Mouse (Mus musculus) lung, adult 2 months (tissue): ENCODE results near the gene Cacna1c. TPM values are rescaled to one million over a fixed set of nuclear protein-coding genes. Genes with fewer than 3 reads are reported as not detected.
A peak's percentile ranks its signal among the peaks of the same experiment; 100 is the strongest.

Experiments used
- DNase-seq: peaks from one replicate; pipeline ENCODE4 v3.0.0; 2022
- H3K4me1 ChIP-seq: fragments of 200-500 bp; 2 replicates; pipeline ENCODE4 v1.6.1; 2011; ENCODE audit warnings: low read length; ENCODE audit not compliant: control insufficient read depth, insufficient read depth
- H3K4me3 ChIP-seq: fragments of 200-500 bp; replicated peaks from 2 replicates; pipeline ENCODE3; 2011; ENCODE audit warnings: low read depth, mild to moderate bottlenecking, control low read depth, low read length; ENCODE audit errors: extremely low read depth
- CTCF ChIP-seq: fragments of 200-500 bp; IDR thresholded peaks from 2 replicates; pipeline ENCODE4 v1.5.1; 2011; ENCODE audit warnings: mild to moderate bottlenecking, low read length, control low read depth; ENCODE audit not compliant: insufficient read depth
- POLR2A ChIP-seq: fragments of 200-500 bp; IDR thresholded peaks from 2 replicates; pipeline ENCODE4 v1.6.1; 2011; ENCODE audit warnings: low read depth, mild to moderate bottlenecking, control low read depth, low read length, borderline replicate concordance; ENCODE audit errors: extremely low read depth
- WGBS: fragments of 180-500 bp; shearing (Covaris S2); methylation state at CpG from one replicate; pipeline ENCODE4 v1.1.7; 2018; 5-methylcytosine and 5-hydroxymethylcytosine counted together
- polyA plus RNA-seq: library from polyadenylated mRNA; depleted of rRNA; stranded (reverse); fragments of >200 nt; gene quantifications from 2 replicates; pipeline ENCODE4 v1.2.3, GENCODE M21; 2012

Gene Cacna1c
- polyA plus RNA-seq, 1 experiment = 16.3 TPM

DNA sequence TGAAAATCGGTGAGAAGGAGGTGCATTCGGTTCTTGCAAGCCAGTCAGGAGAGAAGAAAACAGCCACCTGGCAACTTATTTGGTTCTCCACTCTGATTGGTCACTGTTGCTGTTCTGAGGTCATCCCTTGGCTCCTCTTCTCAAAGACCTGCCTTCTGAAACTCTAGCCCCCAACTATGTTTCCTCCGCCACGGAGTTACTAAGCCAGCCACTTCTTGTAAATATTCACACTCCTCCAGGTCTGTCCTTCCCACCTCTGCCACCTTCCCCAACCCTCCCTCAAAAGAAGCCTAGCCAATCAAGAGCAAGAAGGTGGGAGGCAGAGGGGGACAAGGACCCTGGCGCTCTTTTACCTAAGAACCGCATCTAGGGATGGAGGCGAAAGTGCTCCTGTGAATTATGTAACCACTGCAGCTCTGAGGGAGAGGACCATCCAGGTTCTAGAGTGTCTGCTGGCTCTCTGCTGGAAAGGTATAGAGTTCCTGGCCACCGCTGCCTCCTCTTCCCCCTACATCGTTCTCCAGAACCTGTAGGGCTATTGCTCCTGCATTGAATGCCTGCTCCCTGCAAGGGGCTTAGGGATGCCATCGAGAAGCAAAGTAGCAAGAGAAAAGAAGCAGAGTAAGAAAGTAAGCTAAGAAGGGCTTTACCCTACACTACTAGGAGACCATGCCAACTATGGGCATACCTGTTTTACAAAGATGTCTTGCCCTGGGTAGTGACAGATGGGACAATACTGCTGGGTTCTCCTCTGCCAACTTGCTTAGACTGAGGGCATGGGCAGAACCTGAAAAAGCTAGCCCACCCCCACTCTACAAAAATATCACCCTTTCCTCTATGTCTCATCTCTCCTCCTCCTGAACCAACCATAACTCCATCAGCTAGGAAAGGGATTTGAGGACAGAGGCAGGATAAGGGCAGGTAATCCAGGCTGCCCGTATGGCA, 90.3 kb downstream of the Cacna1c start:
- no peak for DNase-seq
- TF ChIP-seq CTCF (no peak), POLR2A (no peak)
- no peak overlapping the region for H3K4me3 ChIP-seq
- 41% methylated on average over 11 of the region's 11 CpGs for WGBS
- H3K4me1 ChIP-seq = no peaks in the 10 kb centered on the region

DNA sequence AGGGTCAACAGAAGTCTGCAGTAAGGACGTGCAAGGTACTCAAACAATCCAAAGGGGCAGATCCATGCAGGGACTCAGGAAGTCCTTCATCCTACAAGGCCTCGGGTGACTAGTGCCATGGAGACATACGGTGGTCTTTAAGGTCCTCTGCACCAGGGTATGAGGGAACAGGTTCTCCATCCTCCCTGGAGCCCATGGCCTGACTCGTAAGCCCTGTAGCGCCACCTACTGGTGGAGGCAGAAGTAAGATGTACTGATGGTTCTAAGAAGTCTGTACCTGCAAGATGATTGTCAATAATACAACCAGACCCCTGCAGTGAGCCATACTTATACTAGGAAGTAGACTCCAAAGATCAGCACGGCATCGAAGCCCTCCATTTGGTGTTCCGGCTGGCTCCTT, 92.0 kb downstream of the Cacna1c start:
- peak; percentile 80 for DNase-seq
- 38% methylated on average over 8 of the region's 8 CpGs for WGBS
- peak; percentile 91 for TF ChIP-seq CTCF
- no peak for TF ChIP-seq POLR2A
- no peaks in the 10 kb centered on the region for H3K4me1 ChIP-seq
- no peak overlapping the region for H3K4me3 ChIP-seq

DNA sequence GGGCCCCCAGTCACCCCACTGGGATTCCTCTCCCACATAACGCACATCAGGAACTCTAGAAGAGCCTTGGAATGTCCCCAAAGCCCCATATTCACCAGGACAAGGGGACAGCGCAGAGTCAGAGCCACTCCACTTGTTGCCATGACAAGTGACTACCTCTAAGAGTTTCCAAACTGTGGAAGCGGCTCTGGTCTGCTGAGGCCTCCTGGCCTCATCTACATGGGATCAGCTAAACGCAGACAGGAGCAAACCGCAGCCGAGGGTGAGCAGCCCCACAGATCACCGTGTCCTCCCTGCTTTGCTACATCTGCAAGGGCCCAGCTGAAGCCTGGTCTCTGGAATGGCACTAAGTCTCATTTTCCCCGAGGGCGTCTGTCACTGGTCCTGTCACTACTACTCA, 93.3 kb downstream of the Cacna1c start:
- H3K4me1 ChIP-seq = no peaks in the 10 kb centered on the region
- H3K4me3 ChIP-seq = no peak overlapping the region
- WGBS = 80% methylated on average over 9 of the region's 9 CpGs
- no peak for DNase-seq
- TF ChIP-seq POLR2A = no peak
- TF ChIP-seq CTCF = no peak

DNA sequence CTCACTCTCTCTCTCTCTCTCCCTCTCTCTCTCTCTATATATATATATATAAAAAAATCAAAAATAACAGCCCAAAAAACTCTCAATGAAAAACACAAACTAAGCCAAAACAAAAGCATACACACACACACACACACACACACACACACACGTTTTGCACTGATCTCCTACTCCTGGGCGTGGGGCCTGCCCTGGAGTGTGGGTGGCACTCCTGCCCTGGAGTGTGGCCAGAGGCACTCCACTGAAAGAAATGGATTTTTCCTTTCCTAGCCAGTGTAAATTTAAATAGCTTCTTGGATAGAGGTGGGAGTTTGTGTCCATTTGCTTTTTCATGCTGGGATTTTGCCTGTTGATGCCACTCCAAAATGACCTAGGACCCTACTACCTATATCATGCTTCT, 96.9 kb downstream of the Cacna1c start:
- Histone ChIP-seq H3K4me3 (no peak overlapping the region), H3K4me1 (no peaks in the 10 kb centered on the region)
- WGBS = 51% methylated on average over 2 of the region's 2 CpGs
- no peak for DNase-seq
- TF ChIP-seq CTCF = no peak
- no peak for TF ChIP-seq POLR2A

DNA sequence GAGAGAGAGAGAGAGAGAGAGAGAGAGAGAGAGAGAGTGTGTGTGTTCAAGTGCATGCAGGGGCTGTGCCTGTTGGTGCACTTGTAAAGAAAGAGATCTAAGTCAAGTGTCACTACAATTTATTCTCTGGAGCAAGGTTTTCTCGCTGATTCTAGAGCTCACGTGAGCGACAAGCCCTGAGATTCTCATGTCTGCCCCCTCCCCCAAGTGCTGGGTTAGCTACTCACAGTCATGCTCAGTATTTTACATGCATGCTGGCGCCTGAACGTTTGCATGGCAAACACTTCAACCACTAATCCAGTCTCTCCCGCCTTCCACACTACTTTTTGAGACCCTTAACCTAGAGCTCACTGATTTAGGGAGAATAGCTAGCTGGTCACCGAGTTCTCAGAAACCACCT, 99.7 kb downstream of the Cacna1c start:
- TF ChIP-seq POLR2A = no peak
- no peak for TF ChIP-seq CTCF
- no peak overlapping the region for H3K4me3 ChIP-seq
- no peak for DNase-seq
- no peaks in the 10 kb centered on the region for H3K4me1 ChIP-seq
- 70% methylated on average over 7 of the region's 7 CpGs for WGBS

DNA sequence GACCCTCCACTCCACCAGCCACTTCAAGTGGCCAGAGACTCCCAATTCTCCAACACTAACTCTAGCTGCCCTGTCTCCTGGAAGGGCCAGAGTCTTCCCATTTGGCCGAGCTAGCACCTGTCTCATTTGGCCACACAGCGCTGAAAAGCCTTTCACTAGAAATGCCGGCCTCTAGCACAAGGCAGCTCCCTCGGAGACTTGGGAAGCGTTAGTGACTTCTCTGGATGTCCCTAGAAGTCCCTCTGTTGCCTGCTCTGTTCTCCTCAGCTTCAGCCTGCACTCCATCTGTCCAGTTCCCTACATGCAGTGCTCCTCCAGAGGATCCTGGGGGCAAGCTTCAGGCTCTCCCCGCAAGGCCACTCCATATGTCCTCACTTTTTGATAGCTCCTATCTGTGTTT, 101.1 kb downstream of the Cacna1c start:
- Histone ChIP-seq H3K4me3 (no peak overlapping the region), H3K4me1 (no peaks in the 10 kb centered on the region; the same call in 1 of the 2 replicates)
- TF ChIP-seq CTCF (no peak), POLR2A (no peak)
- 85% methylated on average over 6 of the region's 6 CpGs for WGBS
- DNase-seq = no peak

DNA sequence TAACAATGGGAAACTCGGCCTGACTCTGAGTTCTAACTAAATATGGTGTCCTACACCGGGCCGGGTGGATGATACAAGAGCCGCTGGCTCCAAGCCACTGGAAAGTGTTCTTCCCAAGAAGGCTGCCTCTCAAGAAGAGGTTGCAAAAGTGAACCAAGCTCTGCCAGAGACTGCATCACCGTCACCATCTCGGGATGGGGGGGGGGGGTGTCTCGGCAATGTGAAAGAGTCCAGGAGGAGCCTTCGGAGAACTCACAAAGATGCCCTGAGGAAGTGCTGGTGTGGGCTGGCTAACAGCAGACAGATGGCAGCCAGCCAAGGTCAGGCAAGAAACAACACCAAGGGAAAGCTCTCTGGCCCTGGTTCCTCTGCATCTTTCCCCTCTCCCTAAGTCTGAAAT, 107.0 kb downstream of the Cacna1c start:
- 21% methylated on average over 8 of the region's 8 CpGs for WGBS
- no peak for DNase-seq
- H3K4me1 ChIP-seq = peaks cover 19% of the 10 kb centered on the region
- H3K4me3 ChIP-seq = no peak overlapping the region
- TF ChIP-seq CTCF = no peak
- no peak for TF ChIP-seq POLR2A

DNA sequence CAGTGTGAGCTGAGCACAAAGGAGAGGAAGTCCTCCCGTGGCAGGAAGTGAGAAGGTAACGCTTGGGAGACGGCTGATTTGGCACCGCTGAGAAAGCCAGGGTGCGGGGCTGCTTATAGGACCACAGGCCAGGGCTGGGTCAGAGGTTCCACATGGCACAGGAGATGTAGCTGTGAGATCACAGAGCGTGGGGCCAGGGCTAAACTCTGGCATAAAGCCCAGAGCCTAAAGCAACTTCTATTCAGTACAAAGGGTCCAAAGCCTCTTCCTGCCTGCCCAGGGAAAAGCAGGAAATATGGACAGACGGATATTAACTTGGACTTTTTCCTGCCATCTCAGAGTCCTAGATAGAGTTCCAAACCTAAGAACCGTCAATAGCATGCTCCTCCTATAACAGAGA, 107.8 kb downstream of the Cacna1c start:
- Histone ChIP-seq H3K4me3 (no peak overlapping the region), H3K4me1 (peaks cover 23% of the 10 kb centered on the region)
- WGBS = 47% methylated on average over 8 of the region's 8 CpGs
- TF ChIP-seq POLR2A (no peak), CTCF (no peak)
- DNase-seq = no peak

DNA sequence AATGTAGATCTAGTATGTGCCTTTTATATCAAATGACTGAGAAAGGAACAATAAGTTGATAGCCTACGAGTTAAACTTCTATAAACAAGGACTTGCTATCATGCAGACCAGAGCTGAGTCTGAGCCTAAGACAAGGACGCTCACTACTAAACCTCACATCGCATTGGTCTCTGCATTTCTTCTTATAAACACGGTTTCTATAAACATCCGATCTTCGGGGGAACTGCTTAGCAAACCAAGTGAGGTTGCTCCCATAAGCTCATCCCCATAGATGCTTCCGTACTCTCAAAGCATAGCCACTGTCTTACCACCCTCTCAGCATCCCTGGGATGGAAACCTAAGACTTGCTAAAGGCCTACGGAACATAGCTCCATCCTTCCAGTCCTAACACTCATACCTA, 108.3 kb downstream of the Cacna1c start:
- DNase-seq = no peak
- TF ChIP-seq CTCF (no peak), POLR2A (no peak)
- Histone ChIP-seq H3K4me1 (peaks cover 26% of the 10 kb centered on the region), H3K4me3 (no peak overlapping the region)
- 50% methylated on average over 8 of the region's 8 CpGs for WGBS

DNA sequence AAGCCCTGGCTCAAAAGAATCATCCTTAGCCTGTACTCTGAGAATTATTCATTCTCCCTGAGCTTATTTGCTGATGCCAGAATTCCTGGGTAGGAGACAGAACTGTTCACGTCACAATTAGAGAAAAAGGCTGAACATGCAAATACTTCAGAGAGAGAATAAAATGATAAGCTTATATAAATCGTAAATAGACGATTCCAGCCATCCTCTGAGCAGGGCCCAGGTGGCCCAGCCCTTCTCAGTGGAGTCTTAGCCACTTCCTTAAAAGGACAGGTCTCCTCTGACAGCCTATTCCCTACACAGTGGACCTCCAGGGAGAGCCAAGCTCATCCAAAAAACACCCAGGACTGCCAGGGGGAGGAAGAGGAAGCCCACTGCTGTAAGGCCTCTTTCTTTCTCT, 110.4 kb downstream of the Cacna1c start:
- Histone ChIP-seq H3K4me1 (peaks cover 32% of the 10 kb centered on the region), H3K4me3 (no peak overlapping the region)
- 44% methylated on average over 3 of the region's 3 CpGs for WGBS
- no peak for DNase-seq
- TF ChIP-seq POLR2A (no peak), CTCF (no peak)

DNA sequence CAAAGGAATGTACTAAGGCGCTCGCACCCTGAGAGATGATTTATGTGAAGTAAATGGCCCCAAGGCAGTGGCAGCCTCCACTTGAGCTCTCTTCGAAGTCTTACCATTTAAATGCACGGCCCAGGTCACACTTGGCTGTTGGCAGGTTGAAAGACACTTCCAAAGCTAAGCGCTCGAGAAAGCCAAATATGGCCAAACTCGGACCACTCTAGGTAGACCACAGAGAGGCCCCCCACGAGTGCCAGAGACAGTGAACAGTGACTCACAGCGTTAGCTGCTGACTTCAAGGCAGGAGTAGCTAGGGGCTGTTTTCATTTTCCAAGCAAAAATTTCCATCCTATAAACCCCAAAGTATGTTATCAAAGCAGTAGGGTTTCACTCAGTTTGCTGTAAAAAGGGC, 111.7 kb downstream of the Cacna1c start:
- DNase-seq = no peak
- Histone ChIP-seq H3K4me3 (no peak overlapping the region), H3K4me1 (peaks cover 26% of the 10 kb centered on the region)
- 75% methylated on average over 9 of the region's 9 CpGs for WGBS
- TF ChIP-seq CTCF (no peak), POLR2A (no peak)
